Mouse (Mus musculus) brain, adult 10 weeks (tissue): ENCODE data around the gene Cxcl16. TPM values are rescaled to one million over a fixed set of nuclear protein-coding genes. Genes with fewer than 3 reads are reported as not detected.

ENCODE experiments used
- polyA plus RNA-seq: library from polyadenylated mRNA; stranded (reverse); fragments of 350-450 nt; fragmentation: Illumina TruSeq; extraction: RNeasy Lipid Tissue Mini Kit (QIAGEN cat#74804); gene quantifications from one replicate; pipeline ENCODE4 v1.2.3, GENCODE M21; 2015; ENCODE audit warnings: low read depth, low replicate concordance

Gene Cxcl16
- 2.5 TPM for polyA plus RNA-seq

GRCm38 (mm10) chr11:70459601-70460101 is at the start of gene Cxcl16:
Gene Cxcl16, minus strand, starts transcription at chr11:70459984.

GRCm38 (mm10) chr11:70504970-70505369 is 45.2 kb upstream of the Cxcl16 start, which contains the start of gene Tm4sf5:
Gene Tm4sf5, plus strand, starts transcription at chr11:70505244.

DNA sequence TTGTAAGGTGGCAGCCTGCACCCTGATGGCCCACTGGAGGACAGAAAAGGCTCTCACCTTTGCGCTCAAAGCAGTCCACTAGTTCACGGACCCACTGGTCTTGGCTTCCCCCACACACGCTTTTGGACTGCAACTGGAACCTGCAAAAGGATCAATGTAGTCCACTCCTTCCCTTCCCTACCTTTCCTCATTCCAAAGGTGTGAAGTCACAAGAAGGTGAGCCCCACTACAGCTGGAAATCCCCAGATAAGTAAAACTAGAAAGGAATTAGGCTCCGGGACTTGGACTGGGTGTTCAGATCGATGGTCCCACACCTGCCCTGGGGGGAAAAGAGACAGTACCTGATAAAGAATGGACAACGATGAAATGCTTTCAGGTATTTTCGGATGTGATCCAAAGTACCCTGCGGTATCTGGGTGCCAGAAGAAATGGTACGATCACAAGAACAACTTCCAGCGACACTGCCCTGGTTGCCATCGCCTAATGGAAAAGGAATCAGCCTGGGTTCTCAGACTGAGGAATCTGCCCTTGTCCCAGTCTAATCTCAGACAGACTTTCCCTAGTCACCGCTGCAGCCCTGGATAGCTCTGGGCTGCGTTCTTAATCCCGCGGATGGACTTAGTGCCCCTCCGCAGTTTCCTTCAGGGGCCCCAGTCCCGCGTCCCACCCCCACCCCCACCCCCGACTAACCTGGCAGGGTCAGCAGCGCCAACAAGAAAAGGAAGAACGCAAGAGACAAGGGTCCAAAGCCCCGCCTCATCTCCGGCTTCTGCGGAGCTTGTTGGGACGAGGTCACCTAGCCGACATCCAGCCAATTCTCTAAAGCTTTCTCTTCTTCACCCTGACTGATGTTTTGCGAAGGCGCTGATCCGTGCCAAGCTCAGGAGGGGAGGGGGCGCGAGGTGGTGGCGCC is 840 bp downstream of the Cxcl16 start, which contains the start of gene Zmynd15:
TSS of gene Zmynd15 (plus strand) at position 746 of the 913 bp plus-strand sequence.

DNA sequence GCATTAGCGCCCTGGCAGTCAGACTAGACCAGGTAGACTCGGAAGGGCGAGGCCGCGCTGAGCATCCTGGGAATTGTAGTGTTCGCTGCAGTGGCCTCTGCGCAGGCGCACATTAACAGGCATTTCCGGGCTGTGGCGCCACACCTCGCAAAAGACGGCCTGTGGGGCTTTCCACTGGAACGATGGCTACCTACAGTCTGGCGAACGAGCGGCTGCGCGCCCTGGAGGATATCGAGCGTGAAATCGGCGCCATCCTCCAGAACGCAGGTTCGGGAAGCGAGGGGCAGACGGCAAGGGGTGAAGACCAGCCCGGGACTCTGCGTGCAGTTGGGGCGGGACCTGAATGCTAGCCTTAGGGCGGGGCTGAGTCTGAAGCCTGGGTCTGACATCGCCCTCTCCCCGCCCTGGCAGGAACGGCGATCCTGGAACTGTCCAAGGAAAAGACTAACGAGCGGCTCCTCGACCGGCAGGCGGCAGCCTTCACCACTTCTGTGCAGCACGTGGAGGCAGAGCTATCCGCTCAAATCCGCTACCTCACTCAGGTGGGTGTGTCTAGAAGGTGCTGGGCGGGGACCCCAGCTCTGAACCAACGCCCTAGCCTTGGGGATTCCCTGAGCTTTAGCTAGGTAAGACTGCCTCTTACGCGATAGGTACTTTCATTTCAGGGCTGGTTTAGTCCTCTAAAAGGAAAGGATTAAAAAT is 7.8 kb downstream of the Cxcl16 start, which contains the start of gene Med11:
TSS of gene Med11 (plus strand) at position 123 of the 702 bp plus-strand sequence.

DNA sequence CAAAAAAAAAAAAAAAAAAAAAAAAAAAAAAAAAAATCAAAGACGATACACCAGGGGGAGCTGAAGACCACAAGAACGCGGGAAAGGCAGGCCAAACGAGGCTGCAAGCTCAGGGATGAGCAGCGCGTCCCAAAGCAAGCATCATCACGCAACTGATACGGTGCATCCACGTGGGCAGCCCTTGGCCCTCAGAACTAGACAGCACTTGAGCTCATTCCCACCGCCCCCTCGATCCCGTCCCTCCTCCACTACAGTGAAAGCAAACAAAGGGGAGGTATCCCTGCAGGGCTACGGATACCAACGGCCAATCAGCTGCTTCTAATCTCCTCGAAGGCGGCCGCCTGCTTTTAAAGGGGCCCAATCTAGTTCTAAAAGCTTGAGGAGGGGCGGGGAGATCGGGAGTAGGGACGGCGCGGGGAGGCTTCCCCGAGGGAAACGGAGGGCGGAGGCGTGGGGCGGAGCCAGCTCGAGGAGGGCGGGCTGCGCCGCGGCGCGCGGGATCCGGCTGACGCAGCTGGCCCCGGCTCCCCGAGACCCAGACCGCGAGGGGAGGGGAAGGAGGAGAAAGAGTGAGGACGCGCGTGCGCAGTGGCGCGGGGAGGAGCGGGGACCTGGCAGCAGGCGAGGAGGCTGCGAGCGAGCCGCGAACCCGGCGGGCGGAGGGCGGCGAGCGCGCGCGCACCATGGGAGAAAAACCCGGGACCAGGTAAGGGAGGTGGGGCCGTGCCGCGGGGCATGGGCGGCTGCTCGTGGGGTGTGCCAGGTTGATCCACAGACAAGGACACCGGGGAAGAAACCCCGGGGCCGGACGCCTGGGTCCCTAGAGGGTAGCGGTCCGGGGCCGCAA is 27.5 kb downstream of the Cxcl16 start, which contains the start of gene Arrb2:
TSS of gene Arrb2 (plus strand) at position 588 of the 847 bp plus-strand sequence.

GRCm38 (mm10) chr11:70409594-70410296 is 50.0 kb downstream of the Cxcl16 start, which contains the start of gene Pelp1:
Gene Pelp1, minus strand, starts transcription at chr11:70410031.

Other genes with a start within 250 kb of the Cxcl16 start
- gene Slc16a11, start 247.2 kb downstream of the Cxcl16 start, polyA plus RNA-seq, result 23.4 TPM
- 4.6 TPM for gene Slc16a13, start 238.9 kb downstream of the Cxcl16 start, polyA plus RNA-seq
- gene Bcl6b, start 230.2 kb downstream of the Cxcl16 start, polyA plus RNA-seq, result 0.76 TPM
- 55.7 TPM for gene 0610010K14Rik, start 222.1 kb downstream of the Cxcl16 start, polyA plus RNA-seq
- gene Gm21988, start 220.2 kb downstream of the Cxcl16 start, polyA plus RNA-seq, result 9.0 TPM
- gene Rnasek, start 220.1 kb downstream of the Cxcl16 start, polyA plus RNA-seq, result 441 TPM
- gene Alox12, start 204.6 kb downstream of the Cxcl16 start, polyA plus RNA-seq, result 0.36 TPM
- not detected for gene Alox12e, start 137.4 kb downstream of the Cxcl16 start, polyA plus RNA-seq
- gene Alox15, start 108.0 kb downstream of the Cxcl16 start, polyA plus RNA-seq, result not detected
- 20.3 TPM for gene Pelp1, start 50.0 kb downstream of the Cxcl16 start, polyA plus RNA-seq
- 79.9 TPM for gene Arrb2, start 27.3 kb downstream of the Cxcl16 start, polyA plus RNA-seq
- gene Med11, start 8.1 kb downstream of the Cxcl16 start, polyA plus RNA-seq, result 24.0 TPM
- gene Zmynd15, start 551 bp downstream of the Cxcl16 start, polyA plus RNA-seq, result 0.36 TPM
- gene Tm4sf5, start 45.3 kb upstream of the Cxcl16 start, polyA plus RNA-seq, result 1.5 TPM
- not detected for gene Vmo1, start 54.6 kb upstream of the Cxcl16 start, polyA plus RNA-seq
- not detected for gene Gltpd2, start 59.2 kb upstream of the Cxcl16 start, polyA plus RNA-seq
- gene Psmb6, start 65.4 kb upstream of the Cxcl16 start, polyA plus RNA-seq, result 328 TPM
- not detected for gene Gm40193, start 73.0 kb upstream of the Cxcl16 start, polyA plus RNA-seq
- gene Pld2, start 80.1 kb upstream of the Cxcl16 start, polyA plus RNA-seq, result 15.0 TPM
- gene Mink1, start 102.9 kb upstream of the Cxcl16 start, polyA plus RNA-seq, result 199 TPM
- gene 4930544D05Rik, start 155.9 kb upstream of the Cxcl16 start, polyA plus RNA-seq, result not detected
- gene Chrne, start 159.2 kb upstream of the Cxcl16 start, polyA plus RNA-seq, result not detected
- gene Gp1ba, start 179.1 kb upstream of the Cxcl16 start, polyA plus RNA-seq, result not detected
- gene Rnf167, start 187.3 kb upstream of the Cxcl16 start, polyA plus RNA-seq, result 88.6 TPM
- 157 TPM for gene Slc25a11, start 187.5 kb upstream of the Cxcl16 start, polyA plus RNA-seq
- 242 TPM for gene Pfn1, start 194.7 kb upstream of the Cxcl16 start, polyA plus RNA-seq
- gene Eno3, start 197.2 kb upstream of the Cxcl16 start, polyA plus RNA-seq, result 11.5 TPM
- 82.8 TPM for gene Spag7, start 209.4 kb upstream of the Cxcl16 start, polyA plus RNA-seq
- gene Camta2, start 228.1 kb upstream of the Cxcl16 start, polyA plus RNA-seq, result 127 TPM
- gene Inca1, start 240.2 kb upstream of the Cxcl16 start, polyA plus RNA-seq, result 2.6 TPM
- gene Kif1c, start 240.6 kb upstream of the Cxcl16 start, polyA plus RNA-seq, result 51.5 TPM